Mouse (Mus musculus): ENCODE data around the gene Parp11. TPM values are rescaled to one million over a fixed set of nuclear protein-coding genes. Genes with fewer than 3 reads are reported as not detected.
A peak's percentile ranks its signal among the peaks of the same experiment; 100 is the strongest.

Parp11 gene
- total and polyA plus RNA-seq, 3 experiments = 9.2 to 10.4 (median 9.7) TPM

- no peak for TF ChIP-seq TBP (conservative IDR thresholded peaks at IDR 0.05; ENCODE audit: low read depth, low read length)
- TF ChIP-seq MAX (IDR thresholded peaks at IDR 0.05; ENCODE audit: low read length) = no peak
- TF ChIP-seq SIN3A (IDR thresholded peaks at IDR 0.05; ENCODE audit: low read length) = no peak
- TF ChIP-seq CHD1 (IDR thresholded peaks at IDR 0.05; ENCODE audit: low read depth, low read length) = no peak
- TF ChIP-seq RCOR1 (conservative IDR thresholded peaks at IDR 0.05; ENCODE audit: low read depth, low read length) = no peak
- peak; percentile 45 for TF ChIP-seq ETS1 (conservative IDR thresholded peaks at IDR 0.05; ENCODE audit: low read depth, low read length)
Measured at GRCm38 (mm10) chr6:127401419-127401818, 45.2 kb upstream of the Parp11 start (continued).

- no peak overlapping the region for H3K4me2 ChIP-seq (ENCODE audit: insufficient read depth, low read depth, poor library complexity, severe bottlenecking)
- H3K4me1 ChIP-seq (ENCODE audit: control insufficient read depth in 1 of 2, insufficient read depth in 2 of 2) = peaks cover 7 to 76% of the 10 kb centered on the region in 2 experiments
- no peaks in the 10 kb centered on the region for H3K79me2 ChIP-seq (replicated peaks; ENCODE audit: control insufficient read depth, extremely low read depth, insufficient read depth, poor library complexity, severe bottlenecking)
- DNase-seq (ENCODE audit: extremely low read depth) = peak; percentile 12
- H3K9me3 ChIP-seq (replicated peaks; ENCODE audit: low read length) = no peaks in the 10 kb centered on the region
- TF ChIP-seq TBP (conservative IDR thresholded peaks at IDR 0.05; ENCODE audit: low read depth, low read length) (no peak), IRF4 (IDR thresholded peaks at IDR 0.05; ENCODE audit: low read depth, low read length) (no peak), MEF2A (IDR thresholded peaks at IDR 0.05; ENCODE audit: borderline replicate concordance, low read depth, low read length) (no peak), ZNF384 (IDR thresholded peaks at IDR 0.05; ENCODE audit: low read depth, low read length) (0 out of 2 replicates have a peak, but pooled peaks have one; percentile 30)
- in situ Hi-C loops (cut with MboI; ENCODE audit: low pct_ligation_motif_present, low pct_unique_long_range_greater_than_20kb, low sequenced_read_pairs) (no loop called here), dilution Hi-C loops (cut with MboI; ENCODE audit: extremely low pct_ligation_motif_present, extremely low pct_unique_long_range_greater_than_20kb, low sequenced_read_pairs) (no loop called here)
- H3K9ac ChIP-seq (ENCODE audit: insufficient read depth, low read depth) = no peak overlapping the region
- no peak overlapping the region for H3K4me3 ChIP-seq (replicated peaks in 1 of 3; ENCODE audit: low read depth in 2 of 3, low read length in 2 of 3, poor library complexity in 1 of 3)
- no peaks in the 10 kb centered on the region for H3K36me3 ChIP-seq (replicated peaks in 1 of 2; ENCODE audit: control insufficient read depth in 1 of 2, insufficient read depth in 1 of 2, low read length in 1 of 2)
- no peak overlapping the region for H3K27ac ChIP-seq (ENCODE audit: insufficient read depth, low read depth)
- no peaks in the 10 kb centered on the region for H3K27me3 ChIP-seq (replicated peaks)
Measured at GRCm38 (mm10) chr6:127404070-127404810, 42.4 kb upstream of the Parp11 start.

GRCm38 (mm10) chr6:127405682-127406081, 41.0 kb upstream of the Parp11 start:
- peaks cover 4 to 62% of the 10 kb centered on the region in 2 experiments for H3K4me1 ChIP-seq (ENCODE audit: control insufficient read depth in 1 of 2, insufficient read depth in 2 of 2)
- H3K9ac ChIP-seq (ENCODE audit: insufficient read depth, low read depth) = no peak overlapping the region
- TF ChIP-seq MEF2A (IDR thresholded peaks at IDR 0.05; ENCODE audit: borderline replicate concordance, low read depth, low read length) (no peak), TCF12 (IDR thresholded peaks at IDR 0.05; ENCODE audit: low read depth, low read length) (no peak), POLR2A (IDR thresholded peaks at IDR 0.05; ENCODE audit: low read depth, low read length) (no peak), RAD21 (IDR thresholded peaks at IDR 0.05; ENCODE audit: low read depth, low read length) (no peak), CTCF (conservative IDR thresholded peaks at IDR 0.05 in 1 of 2, IDR thresholded peaks at IDR 0.05 in 1 of 2; ENCODE audit: low read depth in 2 of 2, low read length in 2 of 2) (no peak), MAX (IDR thresholded peaks at IDR 0.05; ENCODE audit: low read length) (no peak), ETS1 (conservative IDR thresholded peaks at IDR 0.05; ENCODE audit: low read depth, low read length) (no peak), NELFE (IDR thresholded peaks at IDR 0.05; ENCODE audit: low read depth, low read length) (no peak), BHLHE40 (IDR thresholded peaks at IDR 0.05; ENCODE audit: low read depth, low read length) (no peak), EP300 (IDR thresholded peaks at IDR 0.05; ENCODE audit: low read length) (no peak), TBP (conservative IDR thresholded peaks at IDR 0.05; ENCODE audit: low read depth, low read length) (no peak), UBTF (IDR thresholded peaks at IDR 0.05; ENCODE audit: low read depth, low read length) (no peak), MYC (IDR thresholded peaks at IDR 0.05; ENCODE audit: low read depth, low read length) (no peak), MXI1 (IDR thresholded peaks at IDR 0.05; ENCODE audit: low read depth, low read length) (no peak), NRF1 (IDR thresholded peaks at IDR 0.05; ENCODE audit: low read depth, low read length) (no peak), ELF1 (IDR thresholded peaks at IDR 0.05; ENCODE audit: low read depth, low read length) (no peak), IRF4 (IDR thresholded peaks at IDR 0.05; ENCODE audit: low read depth, low read length) (no peak), MAFK (IDR thresholded peaks at IDR 0.05; ENCODE audit: insufficient replicate concordance, low read length) (no peak), CHD2 (IDR thresholded peaks at IDR 0.05; ENCODE audit: low read length) (no peak), ZC3H11A (IDR thresholded peaks at IDR 0.05; ENCODE audit: low read depth, low read length) (no peak)
- in situ Hi-C loops (cut with MboI; ENCODE audit: low pct_ligation_motif_present, low pct_unique_long_range_greater_than_20kb, low sequenced_read_pairs) (no loop called here), dilution Hi-C loops (cut with MboI; ENCODE audit: extremely low pct_ligation_motif_present, extremely low pct_unique_long_range_greater_than_20kb, low sequenced_read_pairs) (no loop called here)
- H3K79me2 ChIP-seq (replicated peaks; ENCODE audit: control insufficient read depth, extremely low read depth, insufficient read depth, poor library complexity, severe bottlenecking) = no peaks in the 10 kb centered on the region
- no peak for DNase-seq (ENCODE audit: extremely low read depth)
- H3K4me2 ChIP-seq (ENCODE audit: insufficient read depth, low read depth, poor library complexity, severe bottlenecking) = no peak overlapping the region
- H3K27ac ChIP-seq (ENCODE audit: insufficient read depth, low read depth) = no peak overlapping the region
- H3K27me3 ChIP-seq (replicated peaks) = peaks cover 1% of the 10 kb centered on the region
- H3K4me3 ChIP-seq (replicated peaks in 1 of 3; ENCODE audit: low read depth in 2 of 3, low read length in 2 of 3, poor library complexity in 1 of 3) = no peak overlapping the region
- H3K9me3 ChIP-seq (replicated peaks; ENCODE audit: low read length) = no peaks in the 10 kb centered on the region
- no peaks in the 10 kb centered on the region for H3K36me3 ChIP-seq (replicated peaks in 1 of 2; ENCODE audit: control insufficient read depth in 1 of 2, insufficient read depth in 1 of 2, low read length in 1 of 2)

Data from CH12.LX (cell line).